Mouse (Mus musculus): ENCODE measurements around the gene Kcnj2. TPM values are rescaled to one million over a fixed set of nuclear protein-coding genes. Genes with fewer than 3 reads are reported as not detected.

The Kcnj2 gene
- 10 to 100 TPM; 43.3 to 55.5 (median 47.5) TPM for total RNA-seq (2022)

- peak; percentile 86 to 93 for DNase-seq (ENCODE audit: low spot score in 2 of 2)
Measured at GRCm38 (mm10) chr11:111065635-111066298, at the start of gene Kcnj2. Kcnj2 (plus strand) TSS chr11:111066164.

GRCm38 (mm10) chr11:111016206-111016605 lies 49.8 kb upstream of the Kcnj2 start:
- DNase-seq (ENCODE audit: low spot score in 2 of 2): no peak

- no peak for DNase-seq (ENCODE audit: low spot score in 2 of 2)
Measured at GRCm38 (mm10) chr11:111020211-111020610, 45.8 kb upstream of the Kcnj2 start.

- DNase-seq (ENCODE audit: low spot score in 2 of 2): no peak
Measured at GRCm38 (mm10) chr11:111022681-111023281, 43.2 kb upstream of the Kcnj2 start.

GRCm38 (mm10) chr11:111042175-111042574 lies 23.8 kb upstream of the Kcnj2 start:
- no peak for DNase-seq (ENCODE audit: low spot score in 2 of 2)

GRCm38 (mm10) chr11:111043298-111043697 lies 22.7 kb upstream of the Kcnj2 start:
- no peak for DNase-seq (ENCODE audit: low spot score in 2 of 2)

- DNase-seq (ENCODE audit: low spot score in 2 of 2): no peak
Measured at GRCm38 (mm10) chr11:111054252-111054651, 11.7 kb upstream of the Kcnj2 start.

- DNase-seq (ENCODE audit: low spot score in 2 of 2): no peak
Measured at GRCm38 (mm10) chr11:111054854-111055822, 10.8 kb upstream of the Kcnj2 start.

- DNase-seq (ENCODE audit: low spot score in 2 of 2): no peak
Measured at GRCm38 (mm10) chr11:111056030-111056429, 9.9 kb upstream of the Kcnj2 start.

- no peak for DNase-seq (ENCODE audit: low spot score in 2 of 2)
Measured at GRCm38 (mm10) chr11:111057435-111057834, 8.5 kb upstream of the Kcnj2 start.

- no peak for DNase-seq (ENCODE audit: low spot score in 2 of 2)
Measured at GRCm38 (mm10) chr11:111059440-111059839, 6.5 kb upstream of the Kcnj2 start.

GRCm38 (mm10) chr11:111060216-111060615 lies 5.7 kb upstream of the Kcnj2 start:
- DNase-seq (ENCODE audit: low spot score in 2 of 2): no peak

GRCm38 (mm10) chr11:111064751-111065527 lies 1.0 kb upstream of the Kcnj2 start:
- DNase-seq (ENCODE audit: low spot score in 2 of 2): peak in 1 of 2 experiments; percentile 16

- DNase-seq (ENCODE audit: low spot score in 2 of 2): no peak
Measured at GRCm38 (mm10) chr11:111066299-111066691, 331 bp downstream of the Kcnj2 start.

GRCm38 (mm10) chr11:111067787-111068186 lies 1.8 kb downstream of the Kcnj2 start:
- DNase-seq (ENCODE audit: low spot score in 2 of 2): no peak

- DNase-seq (ENCODE audit: low spot score in 2 of 2): no peak
Measured at GRCm38 (mm10) chr11:111070460-111070859, 4.5 kb downstream of the Kcnj2 start.

- no peak for DNase-seq (ENCODE audit: low spot score in 2 of 2)
Measured at GRCm38 (mm10) chr11:111074131-111074530, 8.2 kb downstream of the Kcnj2 start.

GRCm38 (mm10) chr11:111078107-111078506 lies 12.1 kb downstream of the Kcnj2 start:
- no peak for DNase-seq (ENCODE audit: low spot score in 2 of 2)

- no peak for DNase-seq (ENCODE audit: low spot score in 2 of 2)
Measured at GRCm38 (mm10) chr11:111083009-111083408, 17.0 kb downstream of the Kcnj2 start.

- no peak for DNase-seq (ENCODE audit: low spot score in 2 of 2)
Measured at GRCm38 (mm10) chr11:111086933-111087332, 21.0 kb downstream of the Kcnj2 start.

GRCm38 (mm10) chr11:111088226-111088625 lies 22.3 kb downstream of the Kcnj2 start:
- DNase-seq (ENCODE audit: low spot score in 2 of 2): no peak

Measured in gastrocnemius, adult 8-10 months (tissue).